ENCODE assay signal across 7 mouse cellular contexts in the genomic region with DNA sequence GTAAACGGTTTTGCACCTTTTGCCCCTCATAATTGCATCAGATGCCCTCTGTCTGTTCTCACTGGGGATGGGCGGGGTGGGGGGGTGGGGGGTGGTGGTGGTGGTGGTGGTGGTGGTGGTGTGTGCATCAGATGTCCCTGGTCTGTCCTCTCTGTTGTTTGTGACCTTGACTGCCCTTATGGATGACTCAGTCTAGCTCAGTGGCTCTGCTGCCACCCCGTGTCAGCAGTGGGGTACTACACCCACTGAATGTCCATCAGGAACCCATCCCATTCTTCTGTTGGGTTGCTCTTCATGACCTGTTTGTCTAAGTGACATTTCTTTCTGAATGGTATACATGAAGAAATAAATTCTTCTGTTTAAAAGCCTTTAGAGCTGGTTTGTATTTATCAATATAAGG. TPM values are rescaled to one million over a fixed set of nuclear protein-coding genes. Genes with fewer than 3 reads are reported as not detected.
A peak's percentile ranks its signal among the peaks of the same experiment; 100 is the strongest.
DNase-seq lines count a peak whose midpoint lies in the region; ATAC-seq and TF ChIP-seq lines count a peak whose summit lies in the region.

No protein-coding gene starts in this region.

- no peak overlapping the region for H3K9ac ChIP-seq in intestine, embryonic 15.5 days
- H3K9ac ChIP-seq in midbrain, embryonic 11.5 days (ENCODE audit: low read length): no peak overlapping the region

- no peaks in the 10 kb centered on the region for H3K4me1 ChIP-seq in intestine, embryonic 15.5 days (replicated peaks)
- peaks cover 3% of the 10 kb centered on the region; the same call in 1 of the 2 replicates for H3K4me1 ChIP-seq in midbrain, embryonic 11.5 days (ENCODE audit: control insufficient read depth, insufficient read depth, low read length)
- H3K4me1 ChIP-seq in small intestine, adult 2 months (ENCODE audit: control insufficient read depth, insufficient read depth, insufficient read length, low read length): no peaks in the 10 kb centered on the region

- peak; percentile 85 for DNase-seq in adrenal gland, adult 2 months
- DNase-seq in embryo, embryonic 11 days: peak; percentile 81
- DNase-seq in gastrocnemius, postnatal 4 days (ENCODE audit: low spot score in 2 of 2): peak; percentile 51 to 62
- peak; percentile 80 to 83 for DNase-seq in left cerebral cortex, postnatal 14 days (ENCODE audit: low spot score in 2 of 2)
- DNase-seq in midbrain, embryonic 11.5 days (ENCODE audit: low spot score, missing footprints): peak; percentile 96

- H3K27me3 ChIP-seq in intestine, embryonic 15.5 days (replicated peaks): no peaks in the 10 kb centered on the region
- no peaks in the 10 kb centered on the region for H3K27me3 ChIP-seq in midbrain, embryonic 11.5 days (ENCODE audit: control insufficient read depth, insufficient read depth, low read length)
- H3K27me3 ChIP-seq in small intestine, adult 2 months (ENCODE audit: control insufficient read depth, insufficient read depth, low read length): no peaks in the 10 kb centered on the region

- no peaks in the 10 kb centered on the region for H3K9me3 ChIP-seq in intestine, embryonic 15.5 days
- H3K9me3 ChIP-seq in midbrain, embryonic 11.5 days (ENCODE audit: control insufficient read depth, low read length): no peaks in the 10 kb centered on the region

- 30% methylated on average over 3 of the region's 3 CpGs for WGBS in intestine, embryonic 15.5 days
- WGBS in midbrain, embryonic 11.5 days: 19% methylated on average over 3 of the region's 3 CpGs
- 23% methylated on average over 3 of the region's 3 CpGs for WGBS in small intestine, adult 2 months

- ATAC-seq in intestine, embryonic 15.5 days: peak; percentile 87
- ATAC-seq in midbrain, embryonic 11.5 days (ENCODE audit: low FRiP score): peak; percentile 90

- no peak overlapping the region for H3K4me2 ChIP-seq in intestine, embryonic 15.5 days (replicated peaks)
- no peak overlapping the region for H3K4me2 ChIP-seq in midbrain, embryonic 11.5 days

- H3K36me3 ChIP-seq in intestine, embryonic 15.5 days: no peaks in the 10 kb centered on the region
- H3K36me3 ChIP-seq in midbrain, embryonic 11.5 days (ENCODE audit: control insufficient read depth, insufficient read depth, low read length): no peaks in the 10 kb centered on the region
- H3K36me3 ChIP-seq in small intestine, adult 2 months (ENCODE audit: control insufficient read depth, insufficient read depth, low read length): no peaks in the 10 kb centered on the region

- no peak for TF ChIP-seq POLR2A in small intestine, adult 2 months (IDR thresholded peaks at IDR 0.05; ENCODE audit: low read depth, low read length)

- no peak overlapping the region for H3K4me3 ChIP-seq in intestine, embryonic 15.5 days (replicated peaks)
- H3K4me3 ChIP-seq in midbrain, embryonic 11.5 days (ENCODE audit: low read depth, low read length): no peak overlapping the region
- H3K4me3 ChIP-seq in small intestine, adult 2 months (ENCODE audit: low read depth, low read length): no peak overlapping the region

- intact Hi-C loops in left cerebral cortex, postnatal 14 days (cut with DNase I): loop anchor here (2.0 to 5.0 kb wide), 3 partner anchors 42 to 132 kb away; a partner anchor contains a TSS

- TF ChIP-seq CTCF in small intestine, adult 2 months (IDR thresholded peaks at IDR 0.05; ENCODE audit: extremely low read depth, insufficient read length, insufficient replicate concordance, low read depth, low read length): peak; percentile 86; the same call in 1 of the 2 replicates

- H3K27ac ChIP-seq in intestine, embryonic 15.5 days: no peak overlapping the region
- no peak overlapping the region for H3K27ac ChIP-seq in midbrain, embryonic 11.5 days (ENCODE audit: low read depth, low read length)
- no peak overlapping the region for H3K27ac ChIP-seq in small intestine, adult 2 months (ENCODE audit: insufficient read depth, low read depth, low read length)

RNA-seq across cellular contexts. Expression of a gene that starts 43.3 kb away (rescaled TPM):
- total RNA-seq in adrenal gland, adult 2 months (2021): 1 to 10 TPM; 2.6 to 2.9 TPM
- 0.07 and 0.08 TPM in 2 replicates for polyA plus RNA-seq in adrenal gland, adult 2 months (2012; rRNA removed)
- 1 to 10 TPM; 6.4 to 6.5 TPM for total RNA-seq in gastrocnemius, postnatal 4 days (2021)
- 7.3 and 8.6 TPM in 2 replicates for polyA plus RNA-seq in intestine, embryonic 15.5 days (2015; fragmentation: Nextera tagmentation; extraction: Ambion mirVana)
- 10 to 100 TPM in 1 of 2 experiments, 1 to 10 TPM in 1; 9.8 to 11.3 TPM for total RNA-seq in left cerebral cortex, postnatal 14 days (2021)
- 9.4 and 9.9 TPM in 2 replicates for polyA plus RNA-seq in midbrain, embryonic 11.5 days (2014; fragmentation: Nextera tagmentation; extraction: Ambion mirVana)
- polyA plus RNA-seq in small intestine, adult 2 months (2012; rRNA removed): 0.04 TPM in 2 replicates
